Mouse (Mus musculus) midbrain, postnatal 0 days (tissue): Measurements from ENCODE around the gene Eya4. TPM values are rescaled to one million over a fixed set of nuclear protein-coding genes. Genes with fewer than 3 reads are reported as not detected.

Experiments used
- ATAC-seq: fragments of 200-750 bp; cut with Nextera tagmentation; 2 replicates; pipeline ENCODE4 v1.8.0; 2017; ENCODE audit warnings: moderate number of reproducible peaks, mild to moderate bottlenecking, moderate TSS enrichment, moderate library complexity; ENCODE audit not compliant: low FRiP score
- DNase-seq: peaks from one replicate; pipeline ENCODE4 v3.0.0-alpha.2; 2015; ENCODE audit warnings: low spot score
- H3K27ac ChIP-seq: fragments of 300-500 bp; sonication (generic); 2 replicates; pipeline ENCODE4 v1.5.1; 2014; ENCODE audit warnings: low read depth, mild to moderate bottlenecking, low read length, mixed read lengths
- H3K27me3 ChIP-seq: fragments of 300-500 bp; sonication (generic); 2 replicates; pipeline ENCODE4 v1.6.1; 2014; ENCODE audit warnings: low read length, control low read depth, mixed read lengths; ENCODE audit not compliant: insufficient read depth
- H3K36me3 ChIP-seq: fragments of 300-500 bp; sonication (generic); 2 replicates; pipeline ENCODE4 v1.6.1; 2014; ENCODE audit warnings: low read length, control low read depth, mixed read lengths; ENCODE audit not compliant: insufficient read depth
- H3K4me1 ChIP-seq: fragments of 300-500 bp; sonication (generic); 2 replicates; pipeline ENCODE4 v1.6.1; 2014; ENCODE audit warnings: mild to moderate bottlenecking, control low read depth, antibody characterized with exemption, low read length, mixed read lengths; ENCODE audit not compliant: insufficient read depth
- H3K4me2 ChIP-seq: fragments of 300-500 bp; sonication (generic); 2 replicates; pipeline ENCODE4 v1.6.1; 2014; ENCODE audit warnings: low read depth, mild to moderate bottlenecking, low read length, mixed read lengths; ENCODE audit not compliant: poor library complexity, severe bottlenecking
- H3K4me3 ChIP-seq: fragments of 300-500 bp; sonication (generic); 2 replicates; pipeline ENCODE4 v1.5.1; 2014; ENCODE audit warnings: low read depth, mild to moderate bottlenecking, low read length, moderate library complexity
- H3K9ac ChIP-seq: fragments of 300-500 bp; sonication (generic); replicated peaks from 2 replicates; pipeline ENCODE4 v1.6.1; 2014; ENCODE audit warnings: mild to moderate bottlenecking, low read length, moderate library complexity, mixed read lengths; ENCODE audit not compliant: poor library complexity, severe bottlenecking
- H3K9me3 ChIP-seq: fragments of 300-500 bp; sonication (generic); 2 replicates; pipeline ENCODE4 v1.6.1; 2016; ENCODE audit warnings: low read length, control low read depth
- CTCF ChIP-seq: IDR thresholded peaks from 2 replicates; pipeline ENCODE4 v1.5.1; 2016; ENCODE audit warnings: antibody characterized with exemption, mild to moderate bottlenecking
- WGBS: fragments of 180-500 bp; shearing (Covaris S2); extraction: QIAGEN DNeasy Blood & Tissue Kit; methylation state at CpG from one replicate; pipeline ENCODE4 v1.1.7; 2014; 5-methylcytosine and 5-hydroxymethylcytosine counted together
- polyA plus RNA-seq: library from polyadenylated mRNA; unstranded; fragments of >200 nt; fragmentation: Nextera tagmentation; extraction: Ambion mirVana; gene quantifications from 2 replicates; pipeline ENCODE4 v1.2.1, GENCODE M21; 2015
- total RNA-seq: library from RNA; depleted of rRNA; stranded (reverse); fragments of >200 nt; gene quantifications from 2 replicates; pipeline ENCODE4 v1.2.3, GENCODE M21; 2014

Gene Eya4
- total and polyA plus RNA-seq, 2 experiments from 2014 or later = 0.42 to 1.2 TPM

DNA sequence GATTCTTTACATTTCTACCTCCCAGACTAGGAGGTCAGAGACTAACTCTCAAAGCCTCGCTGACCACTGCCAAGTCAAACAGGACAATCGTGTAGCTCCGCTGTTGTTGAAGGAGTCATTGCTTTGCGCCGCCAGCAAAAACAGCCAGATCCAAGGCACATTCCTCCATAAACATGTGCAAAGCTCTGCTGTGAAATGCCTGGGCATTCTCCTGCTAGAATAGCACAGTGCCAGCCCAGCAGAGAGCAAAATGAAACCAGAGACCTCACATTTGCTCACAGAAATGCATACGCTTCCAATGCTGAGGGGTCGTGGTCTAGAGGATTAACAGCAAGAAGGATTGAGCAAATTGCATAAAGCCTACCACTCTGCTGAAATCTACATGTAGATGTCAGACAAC lies 258.1 kb downstream of the Eya4 start:
- H3K4me1 ChIP-seq = no peaks in the 10 kb centered on the region
- no peaks in the 10 kb centered on the region for H3K36me3 ChIP-seq
- no peaks in the 10 kb centered on the region for H3K9me3 ChIP-seq
- ATAC-seq = no peak
- no peak overlapping the region for H3K4me2 ChIP-seq
- no peaks in the 10 kb centered on the region for H3K27me3 ChIP-seq
- no peak overlapping the region for H3K9ac ChIP-seq
- no peak for DNase-seq
- no peak for TF ChIP-seq CTCF
- H3K27ac ChIP-seq = no peak overlapping the region
- no peak overlapping the region for H3K4me3 ChIP-seq
- 75% methylated on average over 7 of the region's 7 CpGs for WGBS

DNA sequence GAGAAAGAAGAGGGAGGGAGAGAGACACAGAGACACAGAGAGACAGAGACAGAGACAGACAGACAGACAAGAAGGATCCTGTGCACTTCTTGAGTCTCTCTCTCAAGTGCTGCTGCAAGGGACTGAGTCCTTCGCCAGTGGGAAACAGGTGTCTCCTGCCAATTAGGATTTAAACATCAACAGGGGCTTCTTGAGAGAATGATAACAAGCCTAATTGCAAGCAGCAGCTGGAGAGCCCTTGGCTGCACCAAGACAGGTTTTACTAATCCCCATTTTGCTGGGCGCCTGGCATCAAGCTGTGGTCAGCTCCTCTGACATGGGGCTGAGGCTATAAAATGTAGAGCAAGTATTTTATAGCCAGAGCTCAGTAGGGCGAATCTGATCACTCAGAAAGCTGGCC lies 259.0 kb downstream of the Eya4 start:
- TF ChIP-seq CTCF = no peak
- 63% methylated on average over 3 of the region's 3 CpGs for WGBS

GRCm38 (mm10) chr10:23090323-23090722 lies 260.3 kb downstream of the Eya4 start:
- ATAC-seq (no peak), DNase-seq (no peak)
- 96% methylated on average over 1 of the region's 1 CpGs for WGBS
- Histone ChIP-seq H3K4me1 (no peaks in the 10 kb centered on the region), H3K4me2 (no peak overlapping the region), H3K27ac (no peak overlapping the region), H3K9me3 (no peaks in the 10 kb centered on the region), H3K9ac (no peak overlapping the region), H3K36me3 (no peaks in the 10 kb centered on the region), H3K27me3 (no peaks in the 10 kb centered on the region), H3K4me3 (no peak overlapping the region)
- TF ChIP-seq CTCF = no peak

More for the DNA sequence above, 259.0 kb downstream of the Eya4 start:
- Histone ChIP-seq H3K4me2 (no peak overlapping the region), H3K9ac (no peak overlapping the region), H3K4me1 (no peaks in the 10 kb centered on the region), H3K36me3 (no peaks in the 10 kb centered on the region), H3K27ac (no peak overlapping the region), H3K27me3 (no peaks in the 10 kb centered on the region), H3K4me3 (no peak overlapping the region), H3K9me3 (no peaks in the 10 kb centered on the region)
- ATAC-seq (no peak), DNase-seq (no peak)

- DNase-seq (no peak), ATAC-seq (no peak)
- H3K27ac ChIP-seq = no peak overlapping the region
- TF ChIP-seq CTCF = no peak
- no peak overlapping the region for H3K4me3 ChIP-seq
- 92% methylated on average over 6 of the region's 6 CpGs for WGBS
- no peak overlapping the region for H3K9ac ChIP-seq
- H3K36me3 ChIP-seq = no peaks in the 10 kb centered on the region
- H3K9me3 ChIP-seq = no peaks in the 10 kb centered on the region
- H3K4me1 ChIP-seq = no peaks in the 10 kb centered on the region
- no peak overlapping the region for H3K4me2 ChIP-seq
- no peaks in the 10 kb centered on the region for H3K27me3 ChIP-seq
Measured at GRCm38 (mm10) chr10:23089271-23089670, 261.3 kb downstream of the Eya4 start.

DNA sequence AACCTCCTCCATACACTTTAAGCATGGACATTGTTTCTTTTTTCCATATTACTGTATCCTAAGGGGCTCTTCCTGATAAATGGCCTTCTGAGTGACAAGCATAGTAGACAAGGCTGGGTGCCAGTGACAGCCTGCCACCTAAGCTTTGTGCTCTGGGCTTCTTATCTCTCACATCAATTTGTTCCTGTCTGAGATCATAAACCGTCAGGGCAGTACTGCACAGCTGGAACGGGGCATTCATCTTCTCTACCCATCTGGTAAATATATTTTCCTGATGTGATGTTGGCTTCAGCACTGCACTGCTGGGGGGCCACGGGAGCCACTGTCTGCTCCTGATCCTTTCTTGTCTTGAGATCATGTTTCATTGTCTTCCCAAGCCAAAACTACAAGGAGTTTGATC lies 261.8 kb downstream of the Eya4 start:
- Histone ChIP-seq H3K4me1 (no peaks in the 10 kb centered on the region), H3K36me3 (no peaks in the 10 kb centered on the region), H3K27me3 (no peaks in the 10 kb centered on the region), H3K4me3 (no peak overlapping the region), H3K9me3 (no peaks in the 10 kb centered on the region), H3K9ac (no peak overlapping the region), H3K4me2 (no peak overlapping the region), H3K27ac (no peak overlapping the region)
- no peak for TF ChIP-seq CTCF
- ATAC-seq (no peak), DNase-seq (no peak)
- WGBS = 61% methylated on average over 3 of the region's 3 CpGs

DNA sequence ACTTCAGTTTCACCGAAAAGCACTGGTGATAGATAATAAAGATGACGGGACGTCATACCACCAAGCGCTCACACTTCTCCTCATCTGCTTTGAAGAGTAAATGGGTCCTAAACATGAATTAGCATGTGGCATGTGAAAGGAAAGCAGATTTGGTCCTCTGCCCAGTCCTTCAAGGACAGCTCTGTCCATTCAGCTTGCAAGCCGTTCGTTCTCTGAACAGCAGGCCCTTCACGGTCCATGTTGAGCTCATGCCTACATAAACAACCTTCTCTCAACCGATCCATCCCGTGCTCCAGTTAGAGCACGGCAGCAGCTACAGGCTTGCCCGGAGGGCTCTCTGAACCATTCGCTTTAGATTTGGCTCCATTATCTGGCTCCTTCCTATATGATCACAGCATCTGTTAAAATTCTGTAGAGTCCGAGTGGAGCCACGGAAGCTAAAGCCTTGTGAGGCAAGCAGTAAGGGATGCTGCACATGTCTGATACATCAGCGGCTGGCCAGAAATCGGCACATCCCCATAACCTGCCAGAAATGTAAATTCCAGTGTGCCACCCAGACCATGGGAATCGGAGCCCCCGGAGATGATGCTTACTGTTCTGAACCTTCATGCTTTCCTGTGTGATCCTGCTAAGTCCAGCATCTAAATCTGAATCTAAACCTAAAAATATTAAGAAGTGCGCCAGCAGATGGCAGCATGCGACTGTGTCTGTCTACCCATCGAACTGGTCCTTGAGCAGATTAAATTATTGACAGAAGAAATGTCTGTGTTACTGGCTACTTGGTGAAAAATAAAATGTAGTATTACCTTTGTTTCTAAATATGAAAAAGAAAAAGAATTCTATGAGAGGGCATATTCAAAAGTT lies 264.0 kb downstream of the Eya4 start:
- no peak overlapping the region for H3K4me3 ChIP-seq
- DNase-seq (peak; percentile 86), ATAC-seq (0 out of 2 replicates have a peak, but pooled peaks have one; percentile 43)
- H3K9me3 ChIP-seq = no peaks in the 10 kb centered on the region
- H3K27me3 ChIP-seq = no peaks in the 10 kb centered on the region
- WGBS = 68% methylated on average over 21 of the region's 21 CpGs
- H3K4me1 ChIP-seq = no peaks in the 10 kb centered on the region
- no peak overlapping the region for H3K9ac ChIP-seq
- no peaks in the 10 kb centered on the region for H3K36me3 ChIP-seq
- TF ChIP-seq CTCF = peak; percentile 86
- H3K4me2 ChIP-seq = no peak overlapping the region
- no peak overlapping the region for H3K27ac ChIP-seq
